ENCODE assay signal across 16 mouse cellular contexts in the genomic region with DNA sequence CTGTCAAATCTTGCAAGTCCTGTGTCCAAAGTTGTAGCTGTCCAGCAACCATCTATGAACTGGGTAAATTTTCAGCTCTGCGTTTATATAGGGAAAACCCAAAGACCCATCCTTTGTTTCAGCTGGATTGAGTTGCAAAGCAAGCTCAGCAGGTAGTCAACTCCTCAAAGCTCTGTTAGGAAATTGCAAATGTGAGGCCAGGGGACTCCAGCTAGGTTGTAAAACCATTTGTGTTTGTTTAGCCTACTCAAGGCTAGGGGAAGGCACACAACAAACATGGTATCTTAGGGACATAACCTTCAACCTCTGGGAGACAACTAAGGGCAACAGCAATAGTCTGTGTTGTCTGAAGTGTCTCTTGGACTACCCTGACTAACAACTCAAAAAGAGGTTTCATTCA. TPM values are rescaled to one million over a fixed set of nuclear protein-coding genes. Genes with fewer than 3 reads are reported as not detected.
DNase-seq lines count a peak whose midpoint lies in the region.
"Had no signal": no experiment of that assay in that cellular context is flagged by ENCODE, and none has a peak within 500 bp of the region (broad histone marks: within the 10 kb centered on the region; RNA-seq: fewer than 3 reads in every experiment).

No protein-coding gene starts in this region.

- DNase-seq in ES-CJ7 (ENCODE audit: low read depth, low spot score) = peak; percentile 91
- peak; percentile 94 for DNase-seq in R1 (ENCODE audit: low read depth, low spot score)
- peak; percentile 87 for DNase-seq in ZHBTc4 (ENCODE audit: low read depth, low spot score)
- DNase-seq in gastrocnemius, adult 8-10 months (ENCODE audit: low spot score in 2 of 2) = no peak
- no peak for DNase-seq in B cell, adult 2 months
- DNase-seq in adrenal gland, postnatal 4 days (ENCODE audit: low spot score in 2 of 2) = no peak
- DNase-seq: adrenal gland, adult 2 months; adrenal gland, postnatal 10 days; adrenal gland, postnatal 25 days; cerebellum, adult 11-12 months; cerebellum, adult 2 months; cerebellum, adult 9-10 months; cerebellum, postnatal 10 days; cerebellum, postnatal 25 days; forebrain, postnatal 0 days had no signal

RNA-seq across cellular contexts. Expression of gene Gcnt4, which starts 40.0 kb away (rescaled TPM):
- total RNA-seq in gastrocnemius, adult 8-10 months (2022) = under 1 TPM in 1 of 4 experiments, not detected in 3; 0.05 TPM
- total RNA-seq in adrenal gland, postnatal 4 days (2021) = 1 to 10 TPM; 1.2 to 1.3 TPM
- total RNA-seq: MEL had no signal

Comparison
In these comparisons a context has a peak if more than half of its experiments do, and no peak if none do; other contexts are left out.
1. DNase-seq: peak in ES-CJ7 (single experiment), R1 (single experiment) and ZHBTc4 (single experiment); none in gastrocnemius, adult 8-10 months (0 of 2), B cell, adult 2 months (0 of 2) and adrenal gland, postnatal 4 days (0 of 2).